Mouse (Mus musculus): ENCODE measurements at regions not wholly inside any gene's neighbourhood (a gene's known extent, or its start where the extent isn't known, plus 50 kb on each side); places are given as distances from the start of the nearest gene placed in this dataset.

DNA sequence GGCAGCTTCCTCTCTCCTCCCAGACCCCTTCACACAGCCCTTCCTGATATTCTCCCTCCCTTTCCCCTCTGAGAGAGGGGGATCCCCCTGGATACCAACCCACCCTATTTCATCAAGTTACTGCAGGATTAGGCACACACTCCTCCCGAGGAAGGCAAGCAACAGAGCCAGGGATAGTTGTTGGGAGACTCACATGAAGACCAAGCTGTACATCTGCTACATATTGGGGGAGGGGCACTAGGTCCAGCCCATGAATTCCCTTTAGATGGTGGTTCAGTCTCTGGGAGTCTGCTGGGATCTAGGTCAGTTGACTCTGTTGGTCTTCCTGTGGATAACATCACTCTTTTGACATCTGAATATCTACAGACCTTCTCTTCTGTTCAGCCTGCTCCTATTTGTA is 185.6 kb upstream of the Cdh6 start:
- TF ChIP-seq CTCF (IDR thresholded peaks at IDR 0.05), result no peak
- DNase-seq, result no peak
- Histone ChIP-seq H3K27ac (no peak overlapping the region), H3K4me3 (no peak overlapping the region)
- intact Hi-C loops (cut with DNase I), result no loop called here

DNA sequence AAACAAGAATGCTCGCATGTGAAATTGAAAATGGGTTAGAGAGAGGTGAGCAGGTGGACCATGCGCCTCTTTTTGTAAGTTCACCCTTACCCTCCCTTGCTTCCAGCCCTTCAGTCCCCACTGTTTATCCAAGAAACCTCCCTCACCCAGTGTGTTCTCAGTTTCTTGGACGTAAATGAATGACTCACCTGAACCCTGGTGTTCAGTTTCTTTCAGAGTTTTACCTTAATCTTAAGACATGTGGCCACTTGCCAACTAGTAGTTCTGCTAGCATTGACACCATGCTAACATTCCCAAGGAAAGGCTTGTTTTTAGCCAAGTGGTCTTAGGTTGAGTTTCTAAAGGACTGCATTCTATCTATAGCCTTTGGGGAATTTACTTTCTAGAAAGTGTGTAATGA is 176.8 kb upstream of the Cdh6 start:
- no peak overlapping the region for H3K4me3 ChIP-seq
- H3K27ac ChIP-seq, result no peak overlapping the region
- no peak for TF ChIP-seq CTCF (IDR thresholded peaks at IDR 0.05)
- DNase-seq, result no peak
- intact Hi-C loops (cut with DNase I), result no loop called here

- no peak for TF ChIP-seq CTCF (IDR thresholded peaks at IDR 0.05)
- no peak for DNase-seq
- intact Hi-C loops (cut with DNase I), result no loop called here
- no peak overlapping the region for H3K4me3 ChIP-seq
- no peak overlapping the region for H3K27ac ChIP-seq
These were observed 162.9 kb upstream of the Cdh6 start for GRCm38 (mm10) chr15:13336392-13336791.

GRCm38 (mm10) chr15:13324439-13324838 is 151.0 kb upstream of the Cdh6 start:
- intact Hi-C loops (cut with DNase I), result no loop called here
- no peak for TF ChIP-seq CTCF (IDR thresholded peaks at IDR 0.05)
- Histone ChIP-seq H3K27ac (no peak overlapping the region), H3K4me3 (no peak overlapping the region)
- DNase-seq, result no peak

DNA sequence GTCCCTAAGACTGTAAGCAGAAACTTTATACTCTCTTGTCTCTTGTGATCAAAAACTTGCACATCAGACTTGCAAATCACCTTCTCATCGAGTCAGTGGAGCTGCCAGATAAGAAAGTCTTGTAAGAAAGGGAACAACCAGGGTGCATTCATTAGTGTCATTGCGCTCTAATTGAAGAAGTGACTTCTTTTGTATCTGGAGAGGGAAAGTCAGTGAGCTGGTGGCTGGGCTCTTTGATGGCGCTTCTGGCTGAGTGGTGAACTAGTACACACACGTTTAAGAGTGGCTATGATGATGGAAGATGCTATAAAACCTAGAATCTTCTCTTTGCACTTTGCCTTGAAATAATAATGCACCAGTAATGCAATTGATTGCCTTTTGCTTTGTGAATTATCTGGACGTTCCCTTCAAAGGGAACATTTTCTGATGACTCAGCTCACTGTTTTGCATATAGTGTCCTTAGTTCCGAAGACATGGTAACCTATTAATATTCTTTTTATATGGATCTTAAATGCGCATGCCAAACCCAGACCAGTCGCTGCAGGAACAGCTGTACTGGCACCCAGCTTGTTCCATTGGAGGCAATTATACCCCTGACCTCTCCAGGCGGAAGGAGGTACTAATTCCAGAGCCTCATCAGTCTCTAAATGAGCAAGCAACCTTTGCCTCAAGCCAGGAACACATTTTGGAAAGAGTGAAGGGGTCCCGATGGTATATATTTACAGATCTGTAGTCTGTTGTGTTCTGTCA is 147.3 kb upstream of the Cdh6 start:
- intact Hi-C loops (cut with DNase I), result no loop called here
- no peak for TF ChIP-seq CTCF (IDR thresholded peaks at IDR 0.05)
- H3K4me3 ChIP-seq, result no peak overlapping the region
- no peak for DNase-seq
- no peak overlapping the region for H3K27ac ChIP-seq

GRCm38 (mm10) chr15:13304562-13304961 is 131.1 kb upstream of the Cdh6 start:
- TF ChIP-seq CTCF (IDR thresholded peaks at IDR 0.05), result no peak
- intact Hi-C loops (cut with DNase I), result no loop called here
- no peak overlapping the region for H3K4me3 ChIP-seq
- H3K27ac ChIP-seq, result no peak overlapping the region
- DNase-seq, result no peak

DNA sequence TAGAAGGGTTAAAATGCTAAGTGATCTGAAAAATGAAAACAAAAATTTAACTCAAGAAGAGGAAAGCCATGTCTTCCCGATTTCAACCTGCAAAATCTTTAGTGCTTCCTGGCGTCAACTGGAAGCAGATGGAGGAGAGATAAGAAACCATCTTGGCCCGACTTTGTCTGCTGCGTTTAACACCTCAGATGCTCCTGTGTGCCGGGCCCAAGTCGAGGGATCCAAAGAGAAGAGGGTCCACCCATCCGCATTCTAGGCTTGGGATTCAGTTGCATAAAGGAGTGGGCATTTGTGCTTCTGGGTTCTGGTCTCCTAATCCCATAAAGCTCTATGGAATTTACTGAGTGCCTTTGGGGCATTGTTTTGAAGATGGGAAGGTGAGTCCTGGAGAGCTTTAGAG is 130.0 kb upstream of the Cdh6 start:
- intact Hi-C loops (cut with DNase I), result no loop called here
- no peak overlapping the region for H3K27ac ChIP-seq
- no peak for DNase-seq
- no peak for TF ChIP-seq CTCF (IDR thresholded peaks at IDR 0.05)
- H3K4me3 ChIP-seq, result no peak overlapping the region

- TF ChIP-seq CTCF (IDR thresholded peaks at IDR 0.05), result no peak
- no peak for DNase-seq
- Histone ChIP-seq H3K27ac (no peak overlapping the region), H3K4me3 (no peak overlapping the region)
- intact Hi-C loops (cut with DNase I), result no loop called here
These were observed 129.2 kb upstream of the Cdh6 start for GRCm38 (mm10) chr15:13302672-13303071.

- no peak overlapping the region for H3K27ac ChIP-seq
- no peak for DNase-seq
- H3K4me3 ChIP-seq, result no peak overlapping the region
- intact Hi-C loops (cut with DNase I), result no loop called here
- TF ChIP-seq CTCF (IDR thresholded peaks at IDR 0.05), result no peak
These were observed 123.5 kb upstream of the Cdh6 start for GRCm38 (mm10) chr15:13296967-13297366.

GRCm38 (mm10) chr15:13289064-13289463 is 115.6 kb upstream of the Cdh6 start:
- DNase-seq, result no peak
- TF ChIP-seq CTCF (IDR thresholded peaks at IDR 0.05), result no peak
- no peak overlapping the region for H3K27ac ChIP-seq
- intact Hi-C loops (cut with DNase I), result no loop called here
- no peak overlapping the region for H3K4me3 ChIP-seq

- Histone ChIP-seq H3K27ac (no peak overlapping the region), H3K4me3 (peak overlapping the region; percentile 55)
- no peak for DNase-seq
- no peak for TF ChIP-seq CTCF (IDR thresholded peaks at IDR 0.05)
- intact Hi-C loops (cut with DNase I), result no loop called here
These were observed 114.4 kb upstream of the Cdh6 start for GRCm38 (mm10) chr15:13287878-13288277.

DNA sequence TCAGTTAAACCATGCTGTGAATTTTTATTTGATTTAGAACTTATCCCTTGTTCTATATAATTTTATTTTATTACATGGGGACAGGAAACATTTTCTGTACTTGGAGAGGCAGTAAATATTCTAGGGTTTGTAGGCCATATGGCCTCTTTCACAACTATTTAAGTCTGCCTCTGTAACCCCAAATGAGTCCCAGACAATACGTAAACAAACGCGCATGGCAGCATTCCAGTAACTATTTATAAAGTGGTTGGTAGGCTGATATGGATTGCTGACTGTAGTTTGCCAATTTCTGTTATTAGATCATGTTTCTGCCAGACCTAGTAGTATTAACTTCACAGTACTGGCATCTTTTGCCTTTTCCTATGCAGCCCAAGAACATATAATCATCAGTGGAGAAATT is 111.9 kb upstream of the Cdh6 start:
- no peak for DNase-seq
- TF ChIP-seq CTCF (IDR thresholded peaks at IDR 0.05), result no peak
- intact Hi-C loops (cut with DNase I), result no loop called here
- Histone ChIP-seq H3K4me3 (no peak overlapping the region), H3K27ac (no peak overlapping the region)

DNA sequence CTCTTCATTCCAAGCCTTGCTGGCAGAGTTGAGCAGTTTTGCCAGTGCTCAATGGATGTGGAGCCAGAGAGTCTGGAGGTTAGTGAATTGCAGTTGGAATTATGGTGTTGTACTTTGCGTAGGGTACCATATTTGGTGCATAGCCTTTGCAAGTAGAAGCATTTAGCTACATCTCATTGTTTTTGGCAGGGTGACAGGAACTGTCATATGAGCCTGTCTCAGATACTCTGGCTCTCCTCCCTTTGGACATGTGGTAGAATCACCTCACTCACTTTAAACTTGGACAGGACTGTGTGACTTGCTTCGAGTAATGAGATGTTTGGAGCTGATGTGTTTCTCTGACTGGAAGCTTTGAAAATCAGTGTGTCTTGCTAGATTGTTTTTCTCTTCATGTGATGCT is 110.7 kb upstream of the Cdh6 start:
- no peak for TF ChIP-seq CTCF (IDR thresholded peaks at IDR 0.05)
- intact Hi-C loops (cut with DNase I), result no loop called here
- Histone ChIP-seq H3K27ac (no peak overlapping the region), H3K4me3 (no peak overlapping the region)
- DNase-seq, result no peak

- intact Hi-C loops (cut with DNase I), result no loop called here
- H3K27ac ChIP-seq, result no peak overlapping the region
- no peak for TF ChIP-seq CTCF (IDR thresholded peaks at IDR 0.05)
- no peak overlapping the region for H3K4me3 ChIP-seq
- no peak for DNase-seq
These were observed 109.6 kb upstream of the Cdh6 start for GRCm38 (mm10) chr15:13283106-13283505.

Measured in gastrocnemius, adult 2 months (tissue).